Mouse (Mus musculus): ENCODE data around the gene Gm20388. TPM values are rescaled to one million over a fixed set of nuclear protein-coding genes. Genes with fewer than 3 reads are reported as not detected.

The Gm20388 gene
- polyA plus RNA-seq, 1 experiment from 2014 or later: not detected

DNA sequence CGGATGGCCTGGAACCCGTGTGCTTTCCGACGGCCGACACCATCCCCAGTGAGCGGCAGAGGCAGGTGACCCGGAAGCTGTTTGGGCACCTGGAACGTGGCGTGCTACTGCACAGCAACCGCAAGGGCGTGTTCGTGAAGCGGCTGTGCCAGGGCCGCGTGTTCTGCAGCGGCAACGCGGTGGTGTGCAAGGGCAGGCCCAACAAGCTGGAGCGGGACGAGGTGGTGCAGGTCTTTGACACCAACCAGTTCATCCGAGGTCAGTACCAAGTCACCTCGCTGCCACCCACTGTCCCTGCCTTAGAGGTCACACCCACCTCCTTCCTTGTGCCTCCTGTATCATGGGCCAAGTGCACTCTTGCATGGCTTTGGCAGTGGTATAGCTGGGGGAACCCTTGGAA lies 842.8 kb downstream of the Gm20388 start:
- Histone ChIP-seq H3K4me1 (ENCODE audit: control insufficient read depth, insufficient read depth, low read length) (peaks cover 3% of the 10 kb centered on the region; the same call in 1 of the 2 replicates), H3K36me3 (ENCODE audit: control insufficient read depth, insufficient read depth, low read length) (no peaks in the 10 kb centered on the region), H3K4me2 (ENCODE audit: low read depth, severe bottlenecking) (no peak overlapping the region), H3K9me3 (ENCODE audit: control insufficient read depth, low read length) (no peaks in the 10 kb centered on the region), H3K9ac (ENCODE audit: low read length) (no peak overlapping the region), H3K27me3 (ENCODE audit: control insufficient read depth, insufficient read depth, low read length) (peaks cover 3% of the 10 kb centered on the region; the same call in 1 of the 2 replicates), H3K4me3 (ENCODE audit: low read depth, low read length) (no peak overlapping the region), H3K27ac (replicated peaks; ENCODE audit: low read depth, low read length) (no peak overlapping the region)
- 93% methylated on average over 22 of the region's 22 CpGs for WGBS
- DNase-seq (ENCODE audit: low spot score) (no peak), ATAC-seq (ENCODE audit: insufficient number of reproducible peaks, low FRiP score, low TSS enrichment, low read depth) (no peak)

GRCm38 (mm10) chr8:120755306-120756297 lies 845.0 kb downstream of the Gm20388 start:
- WGBS: 43% methylated on average over 19 of the region's 19 CpGs
- Histone ChIP-seq H3K4me2 (ENCODE audit: low read depth, severe bottlenecking) (no peak overlapping the region), H3K4me1 (ENCODE audit: control insufficient read depth, insufficient read depth, low read length) (peaks cover 3% of the 10 kb centered on the region; the same call in 1 of the 2 replicates), H3K27ac (replicated peaks; ENCODE audit: low read depth, low read length) (no peak overlapping the region), H3K27me3 (ENCODE audit: control insufficient read depth, insufficient read depth, low read length) (peaks cover 3% of the 10 kb centered on the region; the same call in 1 of the 2 replicates), H3K4me3 (ENCODE audit: low read depth, low read length) (no peak overlapping the region), H3K9ac (ENCODE audit: low read length) (no peak overlapping the region), H3K36me3 (ENCODE audit: control insufficient read depth, insufficient read depth, low read length) (no peaks in the 10 kb centered on the region), H3K9me3 (ENCODE audit: control insufficient read depth, low read length) (no peaks in the 10 kb centered on the region)
- DNase-seq (ENCODE audit: low spot score) (no peak), ATAC-seq (ENCODE audit: insufficient number of reproducible peaks, low FRiP score, low TSS enrichment, low read depth) (no peak)

- Histone ChIP-seq H3K4me2 (ENCODE audit: low read depth, severe bottlenecking) (no peak overlapping the region), H3K4me1 (ENCODE audit: control insufficient read depth, insufficient read depth, low read length) (no peaks in the 10 kb centered on the region), H3K9me3 (ENCODE audit: control insufficient read depth, low read length) (no peaks in the 10 kb centered on the region), H3K27me3 (ENCODE audit: control insufficient read depth, insufficient read depth, low read length) (peaks cover 3% of the 10 kb centered on the region; the same call in 1 of the 2 replicates), H3K27ac (replicated peaks; ENCODE audit: low read depth, low read length) (no peak overlapping the region), H3K4me3 (ENCODE audit: low read depth, low read length) (no peak overlapping the region), H3K36me3 (ENCODE audit: control insufficient read depth, insufficient read depth, low read length) (no peaks in the 10 kb centered on the region), H3K9ac (ENCODE audit: low read length) (no peak overlapping the region)
- DNase-seq (ENCODE audit: low spot score) (no peak), ATAC-seq (ENCODE audit: insufficient number of reproducible peaks, low FRiP score, low TSS enrichment, low read depth) (no peak)
- WGBS: 76% methylated on average over 4 of the region's 4 CpGs
Measured at GRCm38 (mm10) chr8:120758005-120758404, 847.4 kb downstream of the Gm20388 start.

DNA sequence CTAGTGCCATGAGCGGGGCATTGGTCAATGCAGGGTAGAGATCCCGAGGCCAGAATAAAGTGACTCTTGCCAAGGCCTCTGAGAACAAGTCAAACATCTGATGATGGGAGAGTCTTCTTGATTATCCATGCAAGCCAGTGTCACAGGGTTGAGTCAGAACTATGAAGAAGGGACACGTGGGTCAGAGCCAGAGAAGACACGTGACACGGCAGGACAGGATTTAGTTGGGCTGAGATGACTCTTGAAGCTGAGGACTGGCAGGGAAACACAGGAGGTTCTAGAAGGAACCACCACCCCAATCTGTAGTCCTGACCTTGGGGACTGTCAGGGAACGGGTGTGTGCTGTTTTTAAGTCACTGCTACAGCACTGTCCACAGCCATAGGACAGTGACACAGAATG lies 849.2 kb downstream of the Gm20388 start:
- Histone ChIP-seq H3K9me3 (ENCODE audit: control insufficient read depth, low read length) (no peaks in the 10 kb centered on the region), H3K4me2 (ENCODE audit: low read depth, severe bottlenecking) (no peak overlapping the region), H3K4me1 (ENCODE audit: control insufficient read depth, insufficient read depth, low read length) (no peaks in the 10 kb centered on the region), H3K9ac (ENCODE audit: low read length) (no peak overlapping the region), H3K27me3 (ENCODE audit: control insufficient read depth, insufficient read depth, low read length) (peaks cover 3% of the 10 kb centered on the region; the same call in 1 of the 2 replicates), H3K4me3 (ENCODE audit: low read depth, low read length) (no peak overlapping the region), H3K36me3 (ENCODE audit: control insufficient read depth, insufficient read depth, low read length) (no peaks in the 10 kb centered on the region), H3K27ac (replicated peaks; ENCODE audit: low read depth, low read length) (no peak overlapping the region)
- ATAC-seq (ENCODE audit: insufficient number of reproducible peaks, low FRiP score, low TSS enrichment, low read depth) (no peak), DNase-seq (ENCODE audit: low spot score) (no peak)
- WGBS: 87% methylated on average over 6 of the region's 6 CpGs

- DNase-seq (ENCODE audit: low spot score) (no peak), ATAC-seq (ENCODE audit: insufficient number of reproducible peaks, low FRiP score, low TSS enrichment, low read depth) (no peak)
- WGBS: 75% methylated on average over 19 of the region's 19 CpGs
- Histone ChIP-seq H3K9ac (ENCODE audit: low read length) (no peak overlapping the region), H3K9me3 (ENCODE audit: control insufficient read depth, low read length) (no peaks in the 10 kb centered on the region), H3K4me3 (ENCODE audit: low read depth, low read length) (no peak overlapping the region), H3K4me2 (ENCODE audit: low read depth, severe bottlenecking) (no peak overlapping the region), H3K27me3 (ENCODE audit: control insufficient read depth, insufficient read depth, low read length) (peaks cover 2% of the 10 kb centered on the region; the same call in 1 of the 2 replicates), H3K36me3 (ENCODE audit: control insufficient read depth, insufficient read depth, low read length) (no peaks in the 10 kb centered on the region), H3K27ac (replicated peaks; ENCODE audit: low read depth, low read length) (no peak overlapping the region), H3K4me1 (ENCODE audit: control insufficient read depth, insufficient read depth, low read length) (no peaks in the 10 kb centered on the region)
Measured at GRCm38 (mm10) chr8:120760341-120761215, 849.9 kb downstream of the Gm20388 start.

- 73% methylated on average over 5 of the region's 5 CpGs for WGBS
- Histone ChIP-seq H3K27ac (replicated peaks; ENCODE audit: low read depth, low read length) (no peak overlapping the region), H3K9me3 (ENCODE audit: control insufficient read depth, low read length) (no peaks in the 10 kb centered on the region), H3K36me3 (ENCODE audit: control insufficient read depth, insufficient read depth, low read length) (no peaks in the 10 kb centered on the region), H3K4me3 (ENCODE audit: low read depth, low read length) (no peak overlapping the region), H3K4me1 (ENCODE audit: control insufficient read depth, insufficient read depth, low read length) (no peaks in the 10 kb centered on the region), H3K9ac (ENCODE audit: low read length) (no peak overlapping the region), H3K27me3 (ENCODE audit: control insufficient read depth, insufficient read depth, low read length) (no peaks in the 10 kb centered on the region), H3K4me2 (ENCODE audit: low read depth, severe bottlenecking) (no peak overlapping the region)
- no peak for DNase-seq (ENCODE audit: low spot score)
- ATAC-seq (ENCODE audit: insufficient number of reproducible peaks, low FRiP score, low TSS enrichment, low read depth): no peak
Measured at GRCm38 (mm10) chr8:120763267-120763666, 852.6 kb downstream of the Gm20388 start.

DNA sequence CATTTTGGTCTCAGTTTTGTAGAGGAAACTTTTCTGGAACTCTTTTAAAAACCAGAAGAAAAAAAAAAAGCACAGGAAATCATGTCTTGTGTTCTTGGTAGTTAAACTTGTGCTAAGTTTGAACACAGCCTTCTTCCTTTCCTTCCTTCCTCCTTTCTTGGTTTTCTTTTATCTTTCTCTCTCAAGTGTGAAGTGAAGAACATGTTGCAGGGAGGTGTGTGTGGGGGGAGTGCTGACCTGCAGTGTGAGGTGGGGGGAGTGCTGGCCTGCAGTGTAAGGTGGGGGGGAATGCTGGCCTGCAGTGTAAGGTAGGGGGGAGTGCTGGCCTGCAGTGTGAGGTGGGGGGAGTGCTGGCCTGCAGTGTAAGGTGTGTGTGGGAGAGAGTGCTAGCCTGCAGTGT lies 854.0 kb downstream of the Gm20388 start:
- no peaks in the 10 kb centered on the region for H3K36me3 ChIP-seq (ENCODE audit: control insufficient read depth, insufficient read depth, low read length)
- ATAC-seq (ENCODE audit: insufficient number of reproducible peaks, low FRiP score, low TSS enrichment, low read depth): no peak
- H3K4me1 ChIP-seq (ENCODE audit: control insufficient read depth, insufficient read depth, low read length): no peaks in the 10 kb centered on the region
- no peaks in the 10 kb centered on the region for H3K9me3 ChIP-seq (ENCODE audit: control insufficient read depth, low read length)
- H3K4me2 ChIP-seq (ENCODE audit: low read depth, severe bottlenecking): no peak overlapping the region
- H3K27me3 ChIP-seq (ENCODE audit: control insufficient read depth, insufficient read depth, low read length): no peaks in the 10 kb centered on the region
- no peak overlapping the region for H3K9ac ChIP-seq (ENCODE audit: low read length)
- no peak for DNase-seq (ENCODE audit: low spot score)
- H3K4me3 ChIP-seq (ENCODE audit: low read depth, low read length): no peak overlapping the region
- H3K27ac ChIP-seq (replicated peaks; ENCODE audit: low read depth, low read length): no peak overlapping the region

GRCm38 (mm10) chr8:120766622-120767021 lies 856.0 kb downstream of the Gm20388 start:
- Histone ChIP-seq H3K36me3 (ENCODE audit: control insufficient read depth, insufficient read depth, low read length) (no peaks in the 10 kb centered on the region), H3K27me3 (ENCODE audit: control insufficient read depth, insufficient read depth, low read length) (no peaks in the 10 kb centered on the region), H3K4me1 (ENCODE audit: control insufficient read depth, insufficient read depth, low read length) (no peaks in the 10 kb centered on the region), H3K4me3 (ENCODE audit: low read depth, low read length) (no peak overlapping the region), H3K9me3 (ENCODE audit: control insufficient read depth, low read length) (no peaks in the 10 kb centered on the region), H3K27ac (replicated peaks; ENCODE audit: low read depth, low read length) (no peak overlapping the region), H3K4me2 (ENCODE audit: low read depth, severe bottlenecking) (no peak overlapping the region), H3K9ac (ENCODE audit: low read length) (no peak overlapping the region)
- ATAC-seq (ENCODE audit: insufficient number of reproducible peaks, low FRiP score, low TSS enrichment, low read depth) (no peak), DNase-seq (ENCODE audit: low spot score) (no peak)
- 61% methylated on average over 3 of the region's 3 CpGs for WGBS
